Mouse (Mus musculus) olfactory bulb, adult 2 months (tissue): ENCODE results near the gene Gart.

Experiments
- CTCF ChIP-seq: fragments of 200-500 bp; IDR thresholded peaks from 2 replicates; pipeline ENCODE4 v1.5.1; 2012; ENCODE audit warnings: low read depth, mild to moderate bottlenecking, low read length, moderate library complexity; ENCODE audit not compliant: insufficient read depth
- POLR2A ChIP-seq: fragments of 200-500 bp; IDR thresholded peaks from 2 replicates; pipeline ENCODE4 v1.6.1; 2012; ENCODE audit warnings: mild to moderate bottlenecking, low read depth, low read length, moderate library complexity; ENCODE audit not compliant: insufficient read depth

GRCm38 (mm10) chr16:91632940-91633339 is 13.8 kb downstream of the Gart start:
- no peak for TF ChIP-seq CTCF
- no peak for TF ChIP-seq POLR2A
